Mouse (Mus musculus) ES-Bruce4 (cell line): Measurements from ENCODE around the gene Ccdc13. TPM values are rescaled to one million over a fixed set of nuclear protein-coding genes. Genes with fewer than 3 reads are reported as not detected.

Source experiments
- H3K27ac ChIP-seq: 2 replicates; pipeline ENCODE4 v1.5.1; 2012; ENCODE audit warnings: low read length, inconsistent platforms; ENCODE audit not compliant: insufficient read depth
- H3K27me3 ChIP-seq: 2 replicates; pipeline ENCODE4 v1.6.1; 2012; ENCODE audit warnings: mild to moderate bottlenecking, low read length, inconsistent platforms; ENCODE audit not compliant: control insufficient read depth, poor library complexity, insufficient read depth, severe bottlenecking
- H3K36me3 ChIP-seq: 2 replicates; pipeline ENCODE4 v1.6.1; 2012; ENCODE audit warnings: inconsistent platforms, mild to moderate bottlenecking, low read length, moderate library complexity; ENCODE audit not compliant: control insufficient read depth, poor library complexity, insufficient read depth, severe bottlenecking
- H3K4me1 ChIP-seq: one replicate; pipeline ENCODE4 v1.8.1; 2011; ENCODE audit warnings: low read length; ENCODE audit not compliant: control insufficient read depth, insufficient read depth
- H3K4me3 ChIP-seq: 2 replicates; pipeline ENCODE4 v1.5.1; 2011; ENCODE audit warnings: low read depth, mild to moderate bottlenecking, low read length
- H3K9ac ChIP-seq: 2 replicates; pipeline ENCODE4 v1.6.1; 2012; ENCODE audit warnings: low read depth, mild to moderate bottlenecking, inconsistent platforms; ENCODE audit not compliant: poor library complexity, severe bottlenecking
- H3K9me3 ChIP-seq: replicated peaks from 2 replicates; pipeline ENCODE4 v1.6.1; 2012; ENCODE audit warnings: mild to moderate bottlenecking, low read length, inconsistent platforms; ENCODE audit not compliant: control insufficient read depth, poor library complexity, insufficient read depth, severe bottlenecking
- CTCF ChIP-seq: IDR thresholded peaks from one replicate; pipeline ENCODE4 v1.8.1; 2011; ENCODE audit warnings: low read depth, low read length
- EP300 ChIP-seq: IDR thresholded peaks from 2 replicates; pipeline ENCODE4 v1.6.1; 2011; ENCODE audit warnings: low read depth, low read length; ENCODE audit not compliant: insufficient read depth
- POLR2A ChIP-seq: IDR thresholded peaks from one replicate; pipeline ENCODE4 v1.8.1; 2011; ENCODE audit warnings: low read length; ENCODE audit not compliant: insufficient read depth
- polyA plus RNA-seq: library from polyadenylated mRNA; stranded (reverse); fragments of >200 nt; gene quantifications from 2 replicates; pipeline ENCODE4 v1.2.4, GENCODE M21; 2011; ENCODE audit warnings: low read depth; ENCODE audit not compliant: missing spikeins, insufficient read depth, insufficient read length

Ccdc13 gene
- polyA plus RNA-seq, 1 experiment: 0.85 TPM

- Histone ChIP-seq H3K27me3 (no peaks in the 10 kb centered on the region), H3K9ac (no peak overlapping the region), H3K27ac (no peak overlapping the region), H3K36me3 (no peaks in the 10 kb centered on the region), H3K4me1 (no peaks in the 10 kb centered on the region), H3K9me3 (no peaks in the 10 kb centered on the region), H3K4me3 (no peak overlapping the region)
- TF ChIP-seq EP300 (no peak), CTCF (no peak), POLR2A (no peak)
Observed at GRCm38 (mm10) chr9:121798887-121799520, 40.3 kb downstream of the Ccdc13 start.

- H3K36me3 ChIP-seq: no peaks in the 10 kb centered on the region
- no peaks in the 10 kb centered on the region for H3K27me3 ChIP-seq
- H3K27ac ChIP-seq: no peak overlapping the region
- no peak for TF ChIP-seq POLR2A
- TF ChIP-seq EP300: no peak
- TF ChIP-seq CTCF: no peak
- no peak overlapping the region for H3K9ac ChIP-seq
- H3K9me3 ChIP-seq: no peaks in the 10 kb centered on the region
- H3K4me1 ChIP-seq: no peaks in the 10 kb centered on the region
- no peak overlapping the region for H3K4me3 ChIP-seq
Observed at GRCm38 (mm10) chr9:121797722-121798121, 41.5 kb downstream of the Ccdc13 start.

GRCm38 (mm10) chr9:121794972-121795539 is 44.2 kb downstream of the Ccdc13 start:
- H3K36me3 ChIP-seq: no peaks in the 10 kb centered on the region
- TF ChIP-seq CTCF (no peak), EP300 (no peak), POLR2A (no peak)
- no peaks in the 10 kb centered on the region for H3K27me3 ChIP-seq
- H3K9ac ChIP-seq: no peak overlapping the region
- no peaks in the 10 kb centered on the region for H3K4me1 ChIP-seq
- H3K9me3 ChIP-seq: no peaks in the 10 kb centered on the region
- no peak overlapping the region for H3K4me3 ChIP-seq
- no peak overlapping the region for H3K27ac ChIP-seq

- no peaks in the 10 kb centered on the region for H3K27me3 ChIP-seq
- H3K9ac ChIP-seq: no peak within 1 kb of the TSS
- TF ChIP-seq EP300 (no peak), CTCF (no peak), POLR2A (no peak)
- no peak within 1 kb of the TSS for H3K27ac ChIP-seq
- no peaks in the 10 kb centered on the region for H3K36me3 ChIP-seq
- no peaks in the 10 kb centered on the region for H3K9me3 ChIP-seq
- H3K4me1 ChIP-seq: no peaks in the 10 kb centered on the region
- no peak within 1 kb of the TSS for H3K4me3 ChIP-seq
Observed at GRCm38 (mm10) chr9:121791757-121792521, 47.3 kb downstream of the Ccdc13 start, which contains the start of gene Hhatl. Hhatl (minus strand) TSS chr9:121792507.

- Histone ChIP-seq H3K9me3 (no peaks in the 10 kb centered on the region), H3K36me3 (no peaks in the 10 kb centered on the region), H3K4me3 (no peak overlapping the region), H3K27me3 (no peaks in the 10 kb centered on the region), H3K4me1 (no peaks in the 10 kb centered on the region), H3K27ac (no peak overlapping the region), H3K9ac (no peak overlapping the region)
- TF ChIP-seq POLR2A (no peak), EP300 (no peak), CTCF (no peak)
Observed at GRCm38 (mm10) chr9:121791206-121791605, 48.1 kb downstream of the Ccdc13 start.

GRCm38 (mm10) chr9:121786359-121786758 is 52.9 kb downstream of the Ccdc13 start:
- Histone ChIP-seq H3K4me1 (no peaks in the 10 kb centered on the region), H3K9ac (no peak overlapping the region), H3K27me3 (no peaks in the 10 kb centered on the region), H3K36me3 (no peaks in the 10 kb centered on the region), H3K9me3 (no peaks in the 10 kb centered on the region), H3K27ac (no peak overlapping the region), H3K4me3 (no peak overlapping the region)
- TF ChIP-seq EP300: no peak
- no peak for TF ChIP-seq CTCF
- no peak for TF ChIP-seq POLR2A
